Mouse (Mus musculus): ENCODE data around the gene Has3. TPM values are rescaled to one million over a fixed set of nuclear protein-coding genes. Genes with fewer than 3 reads are reported as not detected.

The Has3 gene
- polyA plus RNA-seq, 1 experiment from 2014 or later: 0.25 TPM

DNA sequence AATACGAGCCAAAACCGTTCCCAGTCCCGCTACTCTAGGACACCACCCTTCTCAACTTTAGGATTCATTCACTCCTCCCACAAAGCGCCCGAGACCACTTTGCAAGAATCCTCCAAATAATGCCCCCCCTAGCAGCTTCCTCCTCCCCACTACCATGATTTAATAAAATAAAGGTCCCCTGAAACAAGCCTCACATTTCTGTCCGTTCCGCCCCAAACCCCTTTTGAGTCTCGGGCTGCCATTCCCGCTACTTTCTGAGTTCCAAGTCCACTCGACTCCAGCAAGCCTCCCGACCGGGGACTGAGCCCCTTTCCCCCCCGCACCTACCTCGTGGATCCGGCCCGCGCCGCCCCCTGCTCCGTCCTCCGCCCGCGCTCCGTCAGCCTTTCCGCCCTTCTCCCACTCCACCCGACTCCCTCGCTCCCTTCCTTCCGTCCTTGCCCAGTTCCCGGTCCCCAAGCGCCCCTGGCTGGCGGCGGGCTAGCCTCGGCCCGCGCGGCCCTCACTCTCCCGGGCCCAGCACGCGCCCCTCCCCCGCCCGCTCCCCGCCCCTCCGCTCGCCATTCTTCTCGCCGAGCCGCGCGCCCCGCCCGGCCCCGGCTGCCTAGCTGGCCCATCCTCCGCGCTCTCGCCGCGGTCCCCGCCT is 22.9 kb downstream of the Has3 start:
- H3K4me1 ChIP-seq: peaks cover 18% of the 10 kb centered on the region
- peaks cover 28% of the 10 kb centered on the region for H3K36me3 ChIP-seq
- H3K27ac ChIP-seq: peak overlapping the region; percentile 100
- peak; percentile 81 for DNase-seq (ENCODE audit: low spot score)
- WGBS: under 1% methylated on average over 51 of the region's 57 CpGs
- no peaks in the 10 kb centered on the region for H3K27me3 ChIP-seq (ENCODE audit: insufficient read depth, poor library complexity, severe bottlenecking)
- no peaks in the 10 kb centered on the region for H3K9me3 ChIP-seq
- peak overlapping the region; percentile 91 for H3K4me3 ChIP-seq

- H3K4me3 ChIP-seq: peak within 1 kb of the TSS; percentile 91
- peak; percentile 92 for DNase-seq (ENCODE audit: low spot score)
- peaks cover 35% of the 10 kb centered on the region for H3K36me3 ChIP-seq
- peak within 1 kb of the TSS; percentile 100 for H3K27ac ChIP-seq
- WGBS: 3% methylated on average over 63 of the region's 63 CpGs
- H3K27me3 ChIP-seq (ENCODE audit: insufficient read depth, poor library complexity, severe bottlenecking): no peaks in the 10 kb centered on the region
- peaks cover 18% of the 10 kb centered on the region for H3K4me1 ChIP-seq
- no peaks in the 10 kb centered on the region for H3K9me3 ChIP-seq
Measured at GRCm38 (mm10) chr8:106893481-106894156, 23.6 kb downstream of the Has3 start, which contains the start of gene Utp4. TSS of gene Utp4 (plus strand) at chr8:106893636.

GRCm38 (mm10) chr8:106899473-106899872 is 29.4 kb downstream of the Has3 start:
- Histone ChIP-seq H3K27ac (no peak overlapping the region), H3K4me1 (peaks cover 4% of the 10 kb centered on the region), H3K36me3 (peaks cover 92% of the 10 kb centered on the region), H3K27me3 (ENCODE audit: insufficient read depth, poor library complexity, severe bottlenecking) (no peaks in the 10 kb centered on the region), H3K4me3 (no peak overlapping the region), H3K9me3 (no peaks in the 10 kb centered on the region)
- DNase-seq (ENCODE audit: low spot score): peak; percentile 57
- 90% methylated on average over 5 of the region's 5 CpGs for WGBS

DNA sequence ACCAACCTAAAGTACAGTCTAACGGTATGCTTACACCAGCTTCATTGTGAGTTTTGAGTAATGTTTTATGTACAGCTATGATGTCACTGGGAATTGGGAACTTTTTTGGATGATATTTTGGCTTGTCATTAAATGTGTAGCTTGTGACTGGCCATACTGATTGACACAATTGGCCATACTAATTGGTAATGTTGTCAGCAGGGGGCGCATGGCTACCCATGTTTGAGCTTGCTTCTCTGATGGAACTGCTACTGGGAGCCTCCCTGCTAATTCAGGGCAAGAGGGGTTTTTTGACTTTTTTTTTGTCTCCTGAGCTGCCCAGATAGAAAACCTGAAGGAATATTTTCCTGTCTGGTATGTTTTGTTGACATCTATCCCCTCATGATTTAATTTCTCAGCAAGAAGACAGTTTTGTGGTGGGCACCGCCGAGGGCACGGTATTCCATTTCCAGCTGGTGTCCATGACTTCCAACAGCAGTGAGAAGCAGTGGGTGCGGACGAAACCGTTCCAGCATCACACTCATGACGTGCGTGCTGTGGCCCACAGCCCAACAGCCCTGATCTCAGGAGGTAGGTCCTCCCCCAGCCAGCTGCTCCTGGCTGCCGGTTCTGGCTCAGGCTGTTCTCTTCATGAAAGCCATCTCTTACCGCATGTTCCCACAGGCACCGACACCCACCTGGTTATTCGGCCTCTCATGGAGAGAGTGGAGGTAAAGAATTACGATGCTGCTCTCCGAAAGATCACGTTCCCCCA is 35.9 kb downstream of the Has3 start:
- Histone ChIP-seq H3K4me1 (no peaks in the 10 kb centered on the region), H3K9me3 (no peaks in the 10 kb centered on the region), H3K27ac (no peak overlapping the region), H3K36me3 (peaks cover 91% of the 10 kb centered on the region), H3K4me3 (no peak overlapping the region), H3K27me3 (ENCODE audit: insufficient read depth, poor library complexity, severe bottlenecking) (no peaks in the 10 kb centered on the region)
- WGBS: 93% methylated on average over 17 of the region's 17 CpGs
- no peak for DNase-seq (ENCODE audit: low spot score)

GRCm38 (mm10) chr8:106906635-106907034 is 36.6 kb downstream of the Has3 start:
- Histone ChIP-seq H3K4me3 (no peak overlapping the region), H3K4me1 (no peaks in the 10 kb centered on the region), H3K27ac (no peak overlapping the region), H3K9me3 (no peaks in the 10 kb centered on the region), H3K27me3 (ENCODE audit: insufficient read depth, poor library complexity, severe bottlenecking) (no peaks in the 10 kb centered on the region), H3K36me3 (peaks cover 91% of the 10 kb centered on the region)
- 96% methylated on average over 6 of the region's 6 CpGs for WGBS
- peak; percentile 54 for DNase-seq (ENCODE audit: low spot score)

DNA sequence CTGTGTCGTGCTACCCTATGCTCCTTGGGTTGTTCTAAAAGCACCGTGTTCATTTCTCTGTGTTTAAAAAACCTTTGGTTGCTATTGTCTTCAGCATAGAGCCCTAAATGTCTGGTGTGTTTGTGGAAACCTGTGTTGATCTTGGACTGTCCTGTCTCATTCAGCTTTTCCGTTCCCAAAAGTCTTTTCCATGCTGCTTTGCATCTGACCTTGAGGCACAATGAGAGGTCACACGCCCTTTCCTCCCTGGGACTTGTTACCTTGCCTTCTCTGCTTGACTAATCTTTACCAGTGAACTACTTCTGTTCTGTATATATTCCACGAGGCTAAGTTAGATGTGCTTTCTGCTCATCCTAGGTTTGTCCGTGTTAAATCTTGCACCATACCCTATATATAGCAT is 37.4 kb downstream of the Has3 start:
- no peak for DNase-seq (ENCODE audit: low spot score)
- Histone ChIP-seq H3K9me3 (no peaks in the 10 kb centered on the region), H3K27ac (no peak overlapping the region), H3K36me3 (peaks cover 89% of the 10 kb centered on the region), H3K4me1 (no peaks in the 10 kb centered on the region), H3K27me3 (ENCODE audit: insufficient read depth, poor library complexity, severe bottlenecking) (no peaks in the 10 kb centered on the region), H3K4me3 (no peak overlapping the region)
- WGBS: 82% methylated on average over 6 of the region's 6 CpGs

DNA sequence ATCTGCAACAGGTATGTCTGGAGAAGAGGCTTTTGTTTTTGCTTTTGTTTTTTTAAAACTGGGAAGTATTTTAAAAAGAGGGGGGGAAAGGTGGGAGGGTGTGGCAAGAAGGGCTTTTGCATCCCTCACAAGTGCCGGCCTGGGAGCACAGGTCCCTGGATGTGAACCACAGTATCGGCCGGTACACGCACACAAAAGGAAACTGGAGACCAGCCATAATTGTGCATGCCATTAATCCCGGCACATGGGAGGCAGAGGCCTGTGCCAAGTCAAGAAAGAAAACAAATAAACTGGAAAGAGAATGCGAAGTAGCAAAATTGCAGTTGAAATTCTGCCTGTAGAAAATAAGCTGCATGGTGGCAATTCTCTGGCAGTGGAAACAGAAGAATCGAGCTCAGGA is 38.2 kb downstream of the Has3 start:
- no peak for DNase-seq (ENCODE audit: low spot score)
- Histone ChIP-seq H3K4me3 (no peak overlapping the region), H3K27me3 (ENCODE audit: insufficient read depth, poor library complexity, severe bottlenecking) (no peaks in the 10 kb centered on the region), H3K4me1 (no peaks in the 10 kb centered on the region), H3K27ac (no peak overlapping the region), H3K9me3 (no peaks in the 10 kb centered on the region), H3K36me3 (peaks cover 89% of the 10 kb centered on the region)
- 94% methylated on average over 7 of the region's 7 CpGs for WGBS

DNA sequence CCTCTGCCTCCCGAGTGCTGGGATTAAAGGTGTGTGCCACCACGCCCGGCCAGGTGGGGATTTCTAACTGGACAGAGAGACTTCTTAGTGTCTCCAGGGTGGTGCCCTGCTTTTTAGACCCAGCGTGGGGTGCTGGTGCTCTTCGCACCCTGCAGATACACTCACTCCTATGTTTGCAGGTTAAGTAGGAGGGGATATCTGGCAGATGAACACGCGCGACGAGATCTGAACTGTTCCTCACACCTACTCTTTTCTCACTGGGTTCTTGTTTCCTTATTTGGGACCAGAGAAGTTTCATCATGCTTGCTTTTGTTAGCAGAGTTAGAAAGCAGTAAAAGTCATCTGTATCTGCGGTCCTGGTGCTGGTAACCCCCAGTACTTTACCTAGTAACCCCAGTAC is 43.6 kb downstream of the Has3 start:
- 97% methylated on average over 10 of the region's 10 CpGs for WGBS
- Histone ChIP-seq H3K9me3 (no peaks in the 10 kb centered on the region), H3K4me1 (no peaks in the 10 kb centered on the region), H3K27me3 (ENCODE audit: insufficient read depth, poor library complexity, severe bottlenecking) (no peaks in the 10 kb centered on the region), H3K36me3 (peaks cover 87% of the 10 kb centered on the region), H3K4me3 (no peak overlapping the region), H3K27ac (no peak overlapping the region)
- no peak for DNase-seq (ENCODE audit: low spot score)

DNA sequence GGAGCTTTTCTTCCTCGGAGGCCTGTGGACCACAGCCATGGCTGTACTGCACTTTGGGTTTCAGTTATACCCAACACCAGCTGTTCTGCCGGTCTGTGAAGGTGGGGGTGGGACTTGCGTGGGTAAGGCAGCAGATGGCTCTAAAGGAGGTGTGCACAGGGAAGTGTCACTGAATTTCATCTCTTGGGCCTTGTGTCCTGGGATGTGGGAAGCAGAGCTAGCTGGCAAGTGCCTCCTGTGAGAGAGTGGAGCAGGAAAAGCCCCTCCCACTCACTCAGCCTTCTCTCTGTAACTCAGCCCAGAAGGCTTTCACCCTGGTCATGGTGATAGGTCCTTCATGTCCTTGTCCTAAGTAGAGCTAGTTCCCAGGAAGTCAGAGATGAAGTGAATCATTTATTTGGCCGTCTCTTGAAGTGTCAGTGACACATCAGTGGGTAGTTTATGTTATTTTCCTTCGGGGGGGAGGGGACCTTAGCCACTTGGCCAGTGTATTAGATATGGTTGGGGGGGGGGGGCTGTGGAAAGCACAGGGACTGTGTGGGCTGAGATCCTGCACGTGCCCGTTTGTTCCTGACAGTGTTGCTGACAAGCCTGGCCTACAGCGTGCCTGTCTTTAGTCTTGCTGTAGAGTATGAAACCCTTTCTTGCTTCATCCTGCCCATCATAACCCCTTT is 49.8 kb downstream of the Has3 start:
- Histone ChIP-seq H3K27me3 (ENCODE audit: insufficient read depth, poor library complexity, severe bottlenecking) (no peaks in the 10 kb centered on the region), H3K27ac (no peak overlapping the region), H3K36me3 (peaks cover 87% of the 10 kb centered on the region), H3K4me3 (no peak overlapping the region), H3K4me1 (peaks cover 4% of the 10 kb centered on the region; the same call in 1 of the 2 replicates), H3K9me3 (no peaks in the 10 kb centered on the region)
- no peak for DNase-seq (ENCODE audit: low spot score)
- 93% methylated on average over 8 of the region's 8 CpGs for WGBS

DNA sequence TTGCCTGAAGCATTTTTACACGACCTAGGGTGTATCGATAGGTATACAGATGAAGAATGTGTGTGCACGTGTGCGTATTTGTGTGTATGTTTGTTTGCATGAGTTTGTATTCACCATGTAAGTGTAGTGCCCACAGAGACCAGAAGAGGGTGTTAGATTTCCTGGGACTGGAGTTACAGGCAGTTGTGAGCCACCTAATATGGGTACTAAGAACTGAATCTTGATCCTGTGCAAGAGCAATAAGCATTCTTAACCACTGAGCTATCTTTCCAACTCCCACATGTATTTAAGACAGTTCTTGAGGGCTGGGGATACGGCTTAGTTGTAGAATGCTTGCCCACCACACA is 50.3 kb downstream of the Has3 start:
- Histone ChIP-seq H3K4me3 (no peak overlapping the region), H3K4me1 (peaks cover 4% of the 10 kb centered on the region; the same call in 1 of the 2 replicates), H3K36me3 (peaks cover 81% of the 10 kb centered on the region), H3K9me3 (no peaks in the 10 kb centered on the region), H3K27ac (no peak overlapping the region), H3K27me3 (ENCODE audit: insufficient read depth, poor library complexity, severe bottlenecking) (no peaks in the 10 kb centered on the region)
- DNase-seq (ENCODE audit: low spot score): no peak
- 95% methylated on average over 5 of the region's 5 CpGs for WGBS

GRCm38 (mm10) chr8:106924057-106924456 is 54.0 kb downstream of the Has3 start:
- 87% methylated on average over 4 of the region's 4 CpGs for WGBS
- H3K36me3 ChIP-seq: peaks cover 45% of the 10 kb centered on the region
- H3K27ac ChIP-seq: no peak overlapping the region
- H3K4me3 ChIP-seq: no peak overlapping the region
- no peak for DNase-seq (ENCODE audit: low spot score)
- no peaks in the 10 kb centered on the region for H3K9me3 ChIP-seq
- no peaks in the 10 kb centered on the region for H3K27me3 ChIP-seq (ENCODE audit: insufficient read depth, poor library complexity, severe bottlenecking)
- H3K4me1 ChIP-seq: peaks cover 4% of the 10 kb centered on the region; the same call in 1 of the 2 replicates

DNA sequence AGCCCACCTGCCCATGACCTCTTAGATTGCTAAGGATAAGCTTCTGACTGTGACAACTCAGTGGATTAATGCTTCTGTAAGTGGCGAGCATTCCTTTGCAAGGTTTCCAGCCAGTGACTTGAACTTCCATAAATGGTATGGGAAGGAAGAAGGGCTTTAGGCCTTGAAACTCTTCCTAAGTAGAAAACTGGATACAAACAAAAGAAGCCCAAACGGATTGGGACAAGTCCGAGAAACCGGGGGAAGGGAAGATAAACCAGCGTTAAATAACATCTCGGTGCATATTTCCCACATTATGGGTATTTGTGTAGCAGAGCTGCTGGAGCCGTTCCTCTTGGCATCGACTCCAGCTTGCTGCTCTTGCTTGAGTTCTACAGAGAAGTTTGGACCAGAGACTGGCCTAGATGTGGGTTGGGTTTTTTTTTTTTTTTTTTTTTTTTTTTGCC is 54.9 kb downstream of the Has3 start:
- 77% methylated on average over 8 of the region's 8 CpGs for whole genome bisulfite sequencing
- peak; percentile 46 for DNase-seq (ENCODE audit: low spot score)
- Histone ChIP-seq H3K27me3 (ENCODE audit: insufficient read depth, poor library complexity, severe bottlenecking) (no peaks in the 10 kb centered on the region), H3K36me3 (peaks cover 36% of the 10 kb centered on the region), H3K27ac (no peak overlapping the region), H3K9me3 (no peaks in the 10 kb centered on the region), H3K4me1 (peaks cover 4% of the 10 kb centered on the region; the same call in 1 of the 2 replicates), H3K4me3 (no peak overlapping the region)

Data from heart, embryonic 10.5 days (tissue).